Mouse (Mus musculus) 416B (cell line): ENCODE measurements around the gene Spaca7.
"Not testable (repeated sequence)": the region's sequence is repeated elsewhere in the genome, so short reads cannot be mapped to it uniquely, and the experiment has no call there.

Experiments
- DNase-seq: peaks from one replicate; pipeline ENCODE4 v3.0.0; 2011; ENCODE audit warnings: low read depth

The Spaca7 gene

DNA sequence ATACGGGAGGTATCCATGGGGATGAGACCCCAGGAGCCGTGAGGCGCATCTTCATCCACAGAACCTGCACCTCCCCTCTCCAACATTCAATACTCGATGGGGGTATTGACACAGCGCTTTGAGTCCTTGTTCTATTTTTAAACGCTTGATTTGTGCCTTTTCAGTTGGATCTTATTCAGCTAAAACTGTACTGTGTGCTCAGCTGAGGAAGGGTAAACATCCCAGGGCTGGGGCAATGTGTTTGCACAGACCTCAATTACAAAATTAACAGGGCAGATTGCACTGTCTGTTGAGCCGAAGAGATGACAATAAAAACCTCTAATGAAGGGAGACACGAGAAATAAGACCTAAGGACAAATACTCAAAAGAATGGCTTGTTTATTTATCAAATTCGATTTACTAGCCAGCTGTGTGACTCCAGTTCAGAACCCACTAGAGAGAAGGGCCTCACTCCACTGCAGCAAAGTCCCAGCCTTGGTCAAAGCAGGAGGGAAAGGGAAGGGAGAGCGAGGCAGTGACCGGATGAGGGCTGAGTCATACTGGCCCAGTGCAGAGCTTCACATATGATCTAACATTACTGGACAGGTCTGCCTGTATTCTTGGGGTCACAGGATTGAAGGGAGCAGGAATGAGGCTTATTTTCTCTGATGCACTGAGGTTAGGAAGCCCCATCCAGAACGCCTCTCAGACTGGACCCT lies 37.1 kb downstream of the Spaca7 start:
- no peak for DNase-seq

DNA sequence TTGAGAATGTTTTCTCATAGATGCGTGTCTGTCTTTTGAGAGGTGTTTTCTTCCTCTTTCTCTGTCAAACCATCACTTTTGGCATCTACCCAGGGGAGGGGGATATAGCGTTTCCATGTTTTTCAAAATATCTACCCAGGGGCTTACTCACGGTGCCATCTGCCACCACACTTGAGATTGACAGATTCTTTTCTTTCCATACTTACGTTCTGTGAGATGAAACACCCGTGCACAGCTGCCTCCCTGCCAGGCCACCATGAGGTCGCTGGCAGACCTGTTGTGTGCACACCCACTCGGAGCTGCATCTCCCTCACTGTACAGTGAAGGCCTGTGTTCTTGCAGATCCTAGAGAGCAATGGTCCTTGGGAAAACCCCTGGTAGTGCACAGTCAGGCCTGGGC lies 40.4 kb downstream of the Spaca7 start:
- no peak for DNase-seq

DNA sequence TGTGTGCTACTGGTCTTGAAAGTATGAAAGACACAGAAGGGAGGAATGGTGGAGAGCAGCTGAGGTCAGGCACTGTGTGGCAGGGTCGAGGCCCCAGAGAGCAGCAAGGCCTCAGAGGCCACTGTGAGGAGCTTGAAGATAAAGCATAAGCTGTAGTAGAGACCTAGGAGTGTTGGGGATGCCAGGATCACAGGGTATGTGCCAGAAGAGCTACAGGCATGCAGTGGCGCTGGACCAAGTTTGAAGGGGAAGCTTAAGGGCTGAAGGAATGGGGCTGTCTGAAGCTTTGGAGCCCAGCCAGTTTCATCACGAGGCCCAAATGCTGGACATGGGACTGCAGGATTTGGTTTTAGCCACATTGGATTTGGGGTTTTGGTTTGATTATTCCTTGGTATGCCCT lies 44.5 kb downstream of the Spaca7 start:
- not testable (repeated sequence) for DNase-seq

DNA sequence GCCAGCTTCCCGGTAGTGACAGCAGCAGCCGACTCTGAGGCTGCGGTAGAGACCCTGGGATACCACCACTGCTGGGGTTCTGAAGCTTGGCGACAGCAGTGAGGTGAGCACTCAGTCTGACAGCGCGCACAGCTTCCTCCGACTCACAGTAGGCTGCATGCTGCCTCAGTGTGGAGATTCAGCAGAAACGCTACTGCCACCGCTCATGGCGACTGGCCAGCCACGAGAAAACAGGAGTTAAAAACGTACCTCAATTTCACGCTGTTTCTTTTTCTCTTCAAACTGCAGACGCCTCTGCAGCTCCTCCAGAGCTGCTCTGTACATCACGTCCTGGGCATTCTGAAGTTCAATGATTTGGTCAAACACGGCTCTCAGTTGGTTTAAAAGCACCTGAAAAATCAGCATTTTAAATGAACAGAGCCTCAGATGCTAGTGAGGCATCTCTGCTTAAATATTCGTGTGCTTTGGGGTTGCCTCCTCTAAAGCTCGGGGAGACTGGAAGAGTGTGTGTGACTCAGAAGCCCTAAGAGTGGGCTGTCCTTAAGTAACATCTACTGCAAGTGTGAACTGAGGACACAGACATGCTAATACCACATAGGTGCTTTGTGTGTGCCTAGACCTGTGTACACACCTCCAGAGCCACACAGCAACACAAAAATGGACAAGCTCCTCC lies 48.9 kb downstream of the Spaca7 start:
- DNase-seq: no peak

DNA sequence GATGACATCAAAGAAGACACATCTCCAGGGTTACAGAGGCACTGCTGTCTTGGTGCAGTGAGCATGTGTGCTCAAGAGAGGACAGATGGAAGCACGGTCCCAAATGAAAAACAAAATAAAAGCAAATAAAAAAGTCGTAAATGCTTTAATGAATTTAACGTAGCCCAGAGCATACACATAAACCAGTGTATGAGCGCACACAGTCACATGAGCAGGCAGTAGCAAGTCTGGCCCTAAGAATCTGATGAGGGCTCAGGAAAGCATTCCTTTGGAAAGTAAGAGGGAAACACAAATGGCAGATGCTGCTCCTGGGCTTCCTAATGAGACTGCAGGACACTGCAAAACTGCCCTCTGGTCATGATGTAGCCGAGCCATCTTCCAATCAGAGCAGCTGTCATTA lies 53.1 kb downstream of the Spaca7 start:
- DNase-seq: no peak

DNA sequence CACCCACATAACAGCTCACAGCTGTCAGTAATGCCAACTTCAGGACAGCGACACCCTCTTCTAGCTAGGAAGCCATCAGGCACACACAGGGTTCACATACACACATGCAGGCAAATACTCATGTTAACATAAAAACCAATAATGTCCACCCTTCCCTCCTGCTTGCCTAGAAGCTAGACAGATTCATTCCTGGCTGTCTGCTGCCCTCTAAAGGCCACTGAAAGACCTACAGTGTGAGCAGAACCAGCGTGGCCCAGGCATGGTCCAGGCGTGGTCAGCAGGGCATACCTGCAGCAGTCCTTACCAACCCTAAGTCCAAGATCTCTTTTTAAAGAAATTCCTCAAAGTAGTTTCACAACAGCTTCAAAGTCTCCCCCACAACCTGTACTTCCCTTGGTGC lies 56.2 kb downstream of the Spaca7 start:
- peak; percentile 21 for DNase-seq

DNA sequence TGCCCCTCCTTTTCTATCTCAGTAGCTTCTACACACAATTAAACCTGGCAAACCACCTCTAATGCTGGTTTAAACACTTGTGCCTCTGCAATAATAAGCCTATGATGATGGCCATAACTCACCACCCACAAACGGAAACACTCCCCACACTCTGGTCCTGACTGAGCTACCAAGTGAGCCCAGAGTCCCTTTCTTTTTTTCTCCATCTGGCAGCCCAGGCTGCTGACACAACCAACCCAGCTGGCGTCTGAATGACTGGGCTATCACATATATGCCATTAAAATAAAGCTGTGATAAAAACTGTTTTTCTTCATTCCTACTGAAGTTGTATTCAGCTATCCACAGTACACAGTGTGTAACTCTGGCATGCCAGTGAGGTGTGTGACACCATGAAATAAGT lies 62.5 kb downstream of the Spaca7 start:
- DNase-seq: no peak

DNA sequence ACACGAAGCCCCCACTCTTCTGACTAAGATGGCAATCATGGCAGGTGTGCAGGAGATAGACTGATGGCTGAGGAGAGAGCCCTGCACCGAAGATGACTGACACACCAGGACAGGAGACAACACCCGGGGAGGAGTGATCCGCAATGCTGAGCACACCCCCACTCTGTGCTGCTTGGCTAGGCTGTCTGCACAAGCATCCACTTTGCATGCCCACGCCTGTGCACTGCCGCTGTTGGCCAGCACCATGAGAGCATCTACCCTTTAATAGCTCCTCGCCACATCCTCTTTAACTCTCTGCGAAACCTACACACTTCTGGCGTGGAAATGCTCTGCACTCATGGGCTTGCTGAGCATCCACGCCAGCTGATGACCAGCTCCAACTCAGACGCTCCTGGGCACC lies 65.6 kb downstream of the Spaca7 start:
- DNase-seq: no peak

DNA sequence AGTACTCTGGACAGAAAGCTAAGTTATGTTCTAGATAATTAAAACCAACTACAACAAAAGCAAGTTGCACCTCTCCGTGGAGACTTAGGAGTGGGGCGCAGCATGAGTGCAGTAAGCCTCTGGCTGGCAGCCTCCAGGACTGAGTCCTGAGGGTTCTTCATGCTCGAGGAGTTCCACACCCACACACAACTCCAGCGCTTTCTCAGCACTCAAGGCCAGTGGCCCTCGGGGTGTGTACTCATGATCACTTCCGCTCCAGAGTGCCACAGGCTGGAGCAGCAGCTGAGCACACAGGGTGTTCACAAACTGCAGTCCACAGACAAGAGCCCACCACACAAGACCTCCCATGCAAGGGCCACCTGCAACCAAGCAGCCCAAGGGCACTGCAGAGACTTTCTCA lies 68.7 kb downstream of the Spaca7 start:
- no peak for DNase-seq

DNA sequence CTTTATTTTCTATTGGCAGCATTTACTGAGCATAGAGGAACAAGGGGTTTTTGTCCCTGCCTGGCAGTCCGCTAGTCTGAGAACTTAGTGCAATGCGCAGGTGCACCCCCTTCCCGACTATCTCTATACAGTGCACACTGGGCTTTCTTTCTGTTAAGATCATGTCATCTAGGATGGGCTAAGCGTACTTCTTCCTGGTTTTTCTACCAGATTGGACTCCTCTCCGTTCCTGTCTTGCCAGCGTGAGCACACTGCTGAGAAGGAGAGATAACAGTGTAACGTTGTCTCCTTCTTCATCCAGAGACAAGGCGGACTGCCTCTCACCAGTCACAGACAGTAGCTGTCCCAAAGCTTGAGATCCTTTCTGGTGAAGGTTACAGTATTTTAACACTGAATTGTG lies 71.5 kb downstream of the Spaca7 start:
- DNase-seq: no peak

DNA sequence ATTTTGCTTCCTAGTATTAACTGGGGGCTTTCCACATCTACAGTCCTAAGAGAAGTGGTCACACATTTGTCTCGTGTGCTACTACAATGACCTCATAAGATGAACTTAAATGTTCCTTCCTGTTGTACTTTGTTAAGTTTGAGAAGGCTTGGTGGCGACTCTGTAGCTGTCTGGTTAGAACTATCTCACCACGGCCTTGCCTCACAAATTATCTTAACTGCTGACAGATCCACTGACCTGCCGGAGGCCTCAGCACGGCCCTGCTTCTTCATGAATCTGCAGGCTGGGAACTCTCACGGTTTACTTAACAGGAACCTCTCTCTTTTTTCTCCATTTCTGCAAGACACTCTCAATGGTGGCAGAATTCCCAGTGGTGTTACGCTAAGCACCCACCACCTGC lies 72.1 kb downstream of the Spaca7 start:
- no peak for DNase-seq

DNA sequence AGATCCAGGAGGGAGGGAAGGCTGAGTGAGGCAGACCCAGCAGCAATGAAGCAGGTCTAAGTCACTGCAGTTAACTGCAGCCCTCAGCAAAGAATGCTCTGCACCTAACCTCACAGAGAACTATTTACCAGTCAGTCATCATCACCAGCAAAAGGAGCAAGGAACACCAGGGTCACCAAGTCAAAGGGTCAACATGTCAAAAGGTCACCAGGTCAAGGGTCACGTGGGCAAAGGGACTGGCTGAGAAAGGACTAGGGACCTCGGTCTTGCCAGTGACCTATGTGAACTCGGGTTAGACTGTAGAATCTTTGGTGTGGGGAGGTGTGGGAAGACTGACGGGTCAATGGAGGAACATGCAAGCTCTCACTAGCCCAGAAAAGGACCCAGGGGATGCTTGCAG lies 73.7 kb downstream of the Spaca7 start:
- DNase-seq: no peak

DNA sequence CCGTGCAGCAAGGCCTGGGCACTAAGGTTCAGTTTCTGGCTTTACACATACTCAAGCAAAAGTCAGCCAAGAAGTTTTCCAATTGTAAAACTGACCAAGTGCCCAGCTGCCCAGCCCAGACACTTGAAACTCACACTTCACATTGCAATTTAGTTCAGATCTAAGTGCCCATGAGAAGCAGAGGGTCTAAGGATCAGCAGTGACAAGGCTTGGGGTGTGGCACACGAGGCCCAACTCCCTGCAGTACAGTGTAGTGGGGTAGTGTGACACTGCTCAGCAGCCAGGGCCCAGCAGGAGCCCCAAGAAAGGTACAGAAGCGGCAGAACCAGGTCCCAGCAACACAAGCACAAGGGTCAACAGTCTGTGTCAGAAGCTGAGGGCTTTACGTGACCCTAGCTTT lies 76.1 kb downstream of the Spaca7 start:
- DNase-seq: no peak
